Mouse (Mus musculus): ENCODE results near the gene Tas1r1. TPM values are rescaled to one million over a fixed set of nuclear protein-coding genes. Genes with fewer than 3 reads are reported as not detected.

Tas1r1 gene
- total RNA-seq, 4 experiments from 2014 or later = 0.71 TPM; not detected in 3

- DNase-seq = peak; percentile 52
These were observed 28.2 kb downstream of the Tas1r1 start for GRCm38 (mm10) chr4:152010091-152010706.

- peak; percentile 51 for DNase-seq
These were observed 29.0 kb downstream of the Tas1r1 start for GRCm38 (mm10) chr4:152009076-152010051.

- peak; percentile 93 for DNase-seq
These were observed 29.7 kb downstream of the Tas1r1 start, which contains the start of gene Klhl21 for GRCm38 (mm10) chr4:152008622-152009075. Klhl21 (plus strand) TSS chr4:152008803.

- no peak for DNase-seq
These were observed 30.2 kb downstream of the Tas1r1 start for GRCm38 (mm10) chr4:152008148-152008500.

- no peak for DNase-seq
These were observed 30.8 kb downstream of the Tas1r1 start for GRCm38 (mm10) chr4:152007481-152008147.

GRCm38 (mm10) chr4:152006812-152007211 lies 31.6 kb downstream of the Tas1r1 start:
- DNase-seq = no peak

- no peak for DNase-seq
These were observed 32.2 kb downstream of the Tas1r1 start for GRCm38 (mm10) chr4:152006137-152006536.

- DNase-seq = no peak
These were observed 36.3 kb downstream of the Tas1r1 start for GRCm38 (mm10) chr4:152002063-152002462.

GRCm38 (mm10) chr4:152001335-152001734 lies 37.0 kb downstream of the Tas1r1 start:
- no peak for DNase-seq

GRCm38 (mm10) chr4:152000906-152001305 lies 37.5 kb downstream of the Tas1r1 start:
- DNase-seq = no peak

GRCm38 (mm10) chr4:151999481-151999880 lies 38.9 kb downstream of the Tas1r1 start:
- no peak for DNase-seq

GRCm38 (mm10) chr4:151997701-151998100 lies 40.7 kb downstream of the Tas1r1 start:
- no peak for DNase-seq

GRCm38 (mm10) chr4:151996951-151997222 lies 41.5 kb downstream of the Tas1r1 start:
- no peak for DNase-seq

- peak; percentile 99 for DNase-seq
These were observed 42.0 kb downstream of the Tas1r1 start, which contains the start of gene Phf13 for GRCm38 (mm10) chr4:151996173-151996950. Phf13 (minus strand) TSS chr4:151996258.

GRCm38 (mm10) chr4:151995371-151996172 lies 42.8 kb downstream of the Tas1r1 start:
- DNase-seq = no peak

- DNase-seq = no peak
These were observed 43.9 kb downstream of the Tas1r1 start for GRCm38 (mm10) chr4:151994228-151995171.

- no peak for DNase-seq
These were observed 45.3 kb downstream of the Tas1r1 start for GRCm38 (mm10) chr4:151993035-151993434.

- DNase-seq = no peak
These were observed 46.3 kb downstream of the Tas1r1 start for GRCm38 (mm10) chr4:151992091-151992490.

- no peak for DNase-seq
These were observed 49.3 kb downstream of the Tas1r1 start for GRCm38 (mm10) chr4:151989110-151989488.
